Mouse (Mus musculus) brain, embryonic 14.5 days (tissue): ENCODE data around the gene Fry.

Experiments
- CTCF ChIP-seq: fragments of 200-500 bp; IDR thresholded peaks from 2 replicates; pipeline ENCODE4 v1.5.1; 2012; ENCODE audit warnings: inconsistent platforms, mild to moderate bottlenecking, moderate library complexity, borderline replicate concordance; ENCODE audit not compliant: insufficient read depth, insufficient read length; ENCODE audit errors: extremely low read depth
- POLR2A ChIP-seq: fragments of 200-500 bp; IDR thresholded peaks from 2 replicates; pipeline ENCODE4 v1.6.1; 2012; ENCODE audit warnings: mild to moderate bottlenecking, inconsistent platforms, borderline replicate concordance; ENCODE audit not compliant: poor library complexity, insufficient read depth, insufficient read length, severe bottlenecking; ENCODE audit errors: extremely low read depth

DNA sequence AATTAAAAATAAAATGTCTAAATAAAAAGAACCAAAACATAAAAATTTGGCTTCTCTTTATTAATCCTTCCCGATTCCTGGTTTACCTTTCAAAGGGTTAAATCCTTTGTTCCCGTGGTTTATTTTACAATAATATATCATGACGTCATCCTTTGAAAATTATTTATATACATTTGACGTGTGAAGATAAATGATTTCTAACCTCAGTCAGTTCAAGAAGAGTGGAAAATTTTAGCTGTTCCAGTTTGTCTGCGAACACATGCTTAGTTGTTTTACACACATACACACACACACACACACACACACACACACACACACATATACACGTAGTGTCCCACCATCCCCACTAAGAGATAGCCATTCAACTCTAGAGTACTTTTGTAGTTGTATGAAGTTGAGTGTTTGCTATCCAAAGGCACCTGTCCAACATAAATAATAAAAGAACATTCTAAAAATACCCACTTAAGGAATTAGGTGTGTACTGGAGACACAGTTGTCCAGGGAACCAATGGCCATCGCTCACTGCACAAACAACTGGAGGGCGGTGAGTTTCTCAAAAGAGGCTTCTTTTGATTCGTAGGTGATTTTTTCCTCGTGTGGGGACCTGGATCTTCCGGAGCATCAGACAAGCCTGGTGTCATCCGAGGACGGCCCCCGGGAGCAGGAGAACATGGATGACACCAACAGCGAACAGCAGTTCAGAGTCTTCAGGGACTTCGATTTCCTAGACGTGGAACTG lies 338.9 kb downstream of the Fry start:
- TF ChIP-seq CTCF (no peak), POLR2A (no peak)
